Mouse (Mus musculus) mouse trophoblast stem cell (cell line): ENCODE results near the gene Pbx3.

Experiments
- in situ Hi-C, 2 experiments: fragments of 300-500 bp; cut with MseI, MboI; formaldehyde crosslinking; loops; 2 replicates in 1 of 2; 3 replicates in 1 of 2; pipeline ENCODE4 v1.15.1; 2025

Pbx3 gene

DNA sequence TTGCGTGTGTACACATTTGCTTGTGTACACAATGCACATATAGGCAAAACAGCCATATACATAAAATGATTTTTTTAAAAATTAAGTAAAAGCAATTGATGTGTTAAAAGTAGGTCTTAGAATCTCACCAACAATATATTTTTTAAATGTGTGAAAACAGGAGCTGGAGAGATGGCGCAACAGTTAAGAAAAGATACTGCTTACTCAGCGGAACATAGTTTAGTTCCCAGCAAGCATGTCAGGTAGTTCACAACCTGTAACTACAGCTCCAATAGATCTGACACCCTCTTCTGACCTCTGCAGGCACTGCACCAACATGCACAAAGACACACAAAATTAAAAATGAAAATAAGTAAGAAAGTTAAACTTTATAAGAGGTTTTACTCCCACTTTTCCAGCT, 74.7 kb downstream of the Pbx3 start:
- in situ Hi-C loops, result no loop called here

DNA sequence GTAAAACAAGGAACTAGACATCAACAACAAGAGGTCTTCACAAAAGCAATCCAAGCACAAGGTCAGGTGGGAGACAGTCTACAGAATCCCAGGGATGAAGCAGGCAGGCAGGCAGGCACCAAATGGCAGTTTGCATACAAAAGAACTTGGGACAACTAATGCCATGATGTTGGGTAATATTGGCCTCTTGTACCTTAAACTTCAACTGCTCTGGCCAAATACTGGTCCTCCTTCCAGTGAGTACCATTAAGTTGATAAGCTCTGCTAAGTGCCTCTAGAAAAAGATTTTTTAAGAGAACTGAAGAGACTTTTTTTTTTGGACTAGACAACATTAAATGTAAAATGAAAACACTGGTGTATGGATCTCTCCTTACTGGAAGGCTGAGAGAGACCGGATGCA, 83.2 kb downstream of the Pbx3 start:
- in situ Hi-C loops, result no loop called here

DNA sequence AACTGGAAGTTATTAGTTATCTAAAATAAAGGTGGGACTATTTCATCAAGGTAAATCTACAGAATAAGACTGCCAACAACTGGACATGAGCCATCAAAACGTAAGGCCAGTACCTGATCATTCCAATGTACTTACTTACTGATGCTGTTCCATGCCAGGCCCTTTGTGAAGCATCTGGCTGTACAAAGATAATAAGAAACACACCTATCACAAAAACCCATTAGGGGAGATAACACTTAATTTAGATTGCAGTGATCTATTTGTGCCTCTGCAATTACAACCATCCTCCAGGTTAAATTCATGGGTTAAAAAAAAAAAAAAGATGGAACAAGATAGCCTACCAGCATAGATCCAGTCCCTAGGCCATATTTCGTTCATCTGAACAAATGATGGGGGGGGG, 88.7 kb downstream of the Pbx3 start:
- in situ Hi-C loops, result no loop called here

DNA sequence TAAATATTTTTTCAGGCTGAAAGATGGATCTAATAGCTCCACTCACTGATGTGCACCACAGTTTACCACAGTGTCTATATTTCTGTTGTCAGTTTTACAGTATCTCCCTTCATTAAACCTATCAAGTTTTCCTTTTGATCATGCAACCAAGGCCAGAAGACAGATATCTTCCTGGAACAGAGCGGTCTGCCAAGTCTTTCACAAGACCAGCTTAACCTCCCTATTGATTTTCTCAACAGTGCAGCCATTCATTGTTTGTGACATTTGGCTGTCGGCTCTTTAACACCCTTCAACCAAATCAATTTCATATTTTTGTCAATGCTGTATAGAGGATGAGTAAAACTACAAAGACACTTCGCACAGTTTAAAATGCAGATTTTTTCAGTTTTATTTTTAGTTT, 91.9 kb downstream of the Pbx3 start:
- in situ Hi-C loops, result no loop called here

DNA sequence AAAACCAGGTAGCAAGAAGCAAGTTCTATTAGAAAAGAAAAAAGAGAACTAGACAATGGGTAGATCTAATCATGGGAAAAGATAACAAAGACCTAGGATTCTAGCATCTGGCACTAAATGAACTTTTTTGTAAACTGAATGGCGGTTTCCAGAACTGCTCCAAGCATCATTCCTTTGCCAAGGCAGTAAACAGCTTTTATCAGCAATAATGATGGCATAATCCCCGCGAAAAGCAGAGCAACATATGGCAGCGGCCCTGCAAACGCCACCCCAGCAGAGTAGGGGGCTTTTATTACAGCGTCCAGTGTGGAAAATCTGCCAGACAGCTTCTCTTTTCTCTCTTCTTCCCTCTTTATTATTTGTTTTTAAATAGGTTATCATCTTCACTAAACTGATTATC, 93.2 kb downstream of the Pbx3 start:
- in situ Hi-C loops, result no loop called here

DNA sequence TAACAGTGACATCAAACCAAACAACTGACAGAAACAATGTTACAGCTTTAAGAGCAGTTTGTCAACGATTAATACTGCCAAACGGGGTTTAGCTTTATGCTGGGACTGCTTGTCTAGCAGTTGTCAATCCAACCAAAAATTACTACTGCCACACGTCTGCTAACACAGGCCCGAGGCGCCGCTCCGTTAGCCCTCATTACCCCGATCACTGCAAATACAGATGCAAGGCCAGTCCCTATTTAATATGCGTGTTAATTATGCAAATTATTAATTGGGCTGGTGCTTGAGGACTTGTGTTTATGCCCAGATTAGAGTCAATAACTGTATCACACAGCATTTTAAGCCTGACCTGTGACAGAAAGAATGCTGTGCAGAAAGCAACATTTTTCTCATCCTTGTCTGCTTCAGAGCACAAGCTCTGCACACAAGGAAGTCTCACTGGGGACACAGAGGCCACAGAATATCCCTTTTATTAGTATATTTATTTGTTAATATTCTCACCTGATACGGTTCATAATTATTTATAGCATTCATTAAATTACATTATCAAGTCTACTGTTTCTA, 97.2 kb downstream of the Pbx3 start:
- in situ Hi-C loops, result no loop called here

DNA sequence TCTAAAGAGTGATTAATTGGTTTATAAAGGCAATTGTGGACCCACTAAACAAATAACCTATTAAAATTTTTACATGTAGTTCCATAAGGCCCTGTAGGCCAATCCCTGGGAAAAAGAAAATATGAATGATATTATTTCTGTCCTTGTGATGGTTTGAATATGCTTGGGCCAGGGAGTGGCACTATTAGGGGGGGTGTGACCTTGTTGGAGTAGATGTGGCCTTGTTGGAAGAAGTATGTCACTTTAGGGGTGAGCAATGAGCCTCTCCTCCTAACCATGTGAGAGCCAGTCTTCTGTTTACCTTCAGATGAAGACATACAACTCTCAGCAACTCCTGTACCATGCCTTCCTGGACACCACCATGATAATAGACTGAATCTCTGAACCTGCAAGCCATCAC, 110.9 kb downstream of the Pbx3 start:
- in situ Hi-C loops, result no loop called here

DNA sequence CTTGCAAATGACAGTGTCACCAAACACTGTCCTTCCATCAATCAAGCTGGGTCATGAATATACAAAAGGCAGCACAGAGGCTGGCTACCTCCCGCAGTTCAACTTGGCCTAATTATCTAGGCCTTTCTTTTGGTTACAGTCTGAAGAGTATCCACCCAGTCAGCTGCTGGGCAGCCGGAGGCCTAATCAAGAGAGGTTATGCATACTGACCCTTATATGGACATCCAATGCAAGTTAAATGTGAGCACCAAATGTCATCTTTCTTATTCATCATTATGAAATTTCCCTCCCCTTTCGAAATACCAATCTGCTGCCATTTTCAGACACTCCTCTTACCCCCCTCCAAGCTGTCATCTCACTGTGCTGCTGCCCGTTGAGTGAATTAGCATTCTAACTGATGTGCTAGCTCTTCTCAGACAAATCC, 112.3 kb downstream of the Pbx3 start:
- in situ Hi-C loops, result no loop called here

DNA sequence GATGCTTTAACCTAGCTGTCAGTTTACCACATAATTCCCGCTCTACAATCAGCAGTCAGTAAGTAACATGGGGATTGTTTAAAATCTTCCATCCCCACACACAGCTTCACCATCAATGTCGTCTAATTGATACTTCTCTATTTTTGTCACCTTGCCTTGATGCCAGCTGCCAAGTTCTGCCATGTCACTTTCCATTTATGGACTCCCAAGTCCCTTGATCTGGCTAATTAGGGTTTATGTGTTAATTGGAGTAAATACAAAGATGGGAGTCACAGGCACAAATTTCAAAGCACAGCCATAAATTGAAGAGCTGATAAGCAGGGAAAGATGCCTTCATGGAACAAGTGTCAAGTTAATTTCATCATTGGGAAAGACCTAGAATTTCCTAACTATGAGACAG, 114.7 kb downstream of the Pbx3 start:
- in situ Hi-C loops, result no loop called here

DNA sequence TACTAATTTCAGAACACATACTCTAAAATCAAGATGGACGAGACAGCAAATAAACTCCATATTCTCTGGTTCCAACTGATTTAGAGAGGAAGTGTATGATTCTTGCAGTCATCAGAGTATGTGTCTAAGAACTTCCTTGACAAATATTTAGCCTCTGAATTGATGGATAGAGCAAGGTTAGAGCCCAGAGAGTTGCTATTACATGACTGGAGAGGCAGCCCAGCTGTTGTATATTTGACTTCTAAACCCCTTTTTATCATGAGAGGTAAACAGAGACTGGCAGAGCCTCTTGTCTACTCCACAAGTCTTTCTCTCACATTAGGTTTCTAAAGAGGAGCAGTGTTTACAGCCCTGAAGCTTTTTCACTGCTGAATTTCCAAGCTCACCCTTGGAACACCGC, 115.3 kb downstream of the Pbx3 start:
- in situ Hi-C loops, result no loop called here

DNA sequence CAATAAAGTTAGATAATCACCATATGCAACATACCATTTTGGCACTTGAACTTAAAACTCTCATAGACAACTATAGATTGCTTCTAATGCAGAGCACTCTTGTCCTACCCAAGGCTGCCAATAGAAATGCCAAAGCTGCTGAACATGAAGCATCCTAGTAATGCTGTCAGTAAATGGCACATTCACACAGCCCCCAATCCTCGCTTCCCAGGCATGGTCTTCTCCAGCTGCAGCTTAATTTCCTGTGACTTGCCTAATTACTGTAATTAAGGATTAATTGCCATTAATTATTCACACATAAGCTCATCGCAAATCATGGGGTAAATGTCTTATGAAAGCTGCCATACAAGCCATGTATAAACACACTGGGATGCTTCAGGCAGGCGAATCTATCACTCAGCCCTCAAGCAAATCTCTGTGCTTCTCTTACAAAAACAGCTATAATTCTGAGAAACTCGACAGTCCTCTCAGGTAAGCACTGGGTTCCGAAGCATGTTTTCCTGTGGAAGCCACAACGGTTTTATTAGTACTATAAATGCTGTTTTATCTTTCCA, 116.9 kb downstream of the Pbx3 start:
- in situ Hi-C loops, result no loop called here

DNA sequence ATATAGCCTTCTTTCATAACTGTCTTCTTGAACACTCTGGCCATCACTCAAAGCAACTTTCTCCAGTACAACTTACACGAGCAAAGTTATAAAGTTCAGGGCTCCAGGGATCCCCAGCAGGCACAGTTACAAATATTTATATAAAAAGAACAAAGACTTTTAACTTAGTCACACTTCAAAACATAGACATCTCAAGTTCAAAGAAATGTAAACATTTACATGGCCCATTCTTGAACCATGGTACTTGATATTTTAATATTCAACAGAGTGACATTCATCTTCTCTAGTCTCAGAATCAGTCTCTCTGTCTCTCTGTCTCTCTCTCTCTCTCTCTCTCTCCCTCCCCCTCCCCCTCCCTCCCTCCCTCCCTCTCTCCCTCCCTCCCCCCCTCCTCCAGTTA, 119.3 kb downstream of the Pbx3 start:
- in situ Hi-C loops, result no loop called here

DNA sequence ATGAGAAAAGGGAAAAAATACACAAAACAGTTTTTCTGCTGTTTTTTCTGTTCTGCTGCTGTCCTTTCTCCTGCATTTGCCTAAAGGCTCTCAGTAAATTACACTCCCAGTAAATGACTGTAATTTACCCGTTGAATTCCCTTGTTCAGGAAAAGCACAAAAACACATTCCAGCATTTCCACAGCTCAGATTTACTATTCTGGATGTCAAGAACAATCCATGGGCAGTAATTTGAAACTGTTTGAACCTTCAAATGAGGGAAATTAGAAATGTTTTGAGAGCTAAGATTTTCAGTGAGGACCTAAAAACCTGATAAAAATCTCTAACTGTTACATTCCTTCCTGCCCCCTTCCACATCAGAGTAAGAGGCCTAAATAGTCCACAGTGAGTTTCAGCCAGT, 119.8 kb downstream of the Pbx3 start:
- in situ Hi-C loops, result no loop called here

DNA sequence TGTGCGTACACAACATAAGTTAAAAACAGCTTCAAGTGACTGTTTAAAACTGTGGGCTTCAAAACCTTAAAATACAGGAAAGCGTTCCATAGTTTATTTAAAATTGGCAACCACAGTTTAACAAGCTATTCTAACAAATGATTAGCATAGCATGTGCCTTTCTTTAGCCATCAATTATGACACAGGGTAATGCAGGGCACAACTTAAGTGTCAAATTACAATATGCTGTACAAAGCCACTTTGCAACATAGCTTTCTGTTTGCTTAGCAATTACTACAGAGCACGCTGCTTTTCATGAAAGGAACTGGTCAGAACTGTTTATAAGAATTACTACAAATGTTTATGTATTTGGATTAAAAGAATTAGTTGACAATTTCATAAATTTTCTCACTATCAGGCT, 120.7 kb downstream of the Pbx3 start:
- in situ Hi-C loops, result no loop called here

DNA sequence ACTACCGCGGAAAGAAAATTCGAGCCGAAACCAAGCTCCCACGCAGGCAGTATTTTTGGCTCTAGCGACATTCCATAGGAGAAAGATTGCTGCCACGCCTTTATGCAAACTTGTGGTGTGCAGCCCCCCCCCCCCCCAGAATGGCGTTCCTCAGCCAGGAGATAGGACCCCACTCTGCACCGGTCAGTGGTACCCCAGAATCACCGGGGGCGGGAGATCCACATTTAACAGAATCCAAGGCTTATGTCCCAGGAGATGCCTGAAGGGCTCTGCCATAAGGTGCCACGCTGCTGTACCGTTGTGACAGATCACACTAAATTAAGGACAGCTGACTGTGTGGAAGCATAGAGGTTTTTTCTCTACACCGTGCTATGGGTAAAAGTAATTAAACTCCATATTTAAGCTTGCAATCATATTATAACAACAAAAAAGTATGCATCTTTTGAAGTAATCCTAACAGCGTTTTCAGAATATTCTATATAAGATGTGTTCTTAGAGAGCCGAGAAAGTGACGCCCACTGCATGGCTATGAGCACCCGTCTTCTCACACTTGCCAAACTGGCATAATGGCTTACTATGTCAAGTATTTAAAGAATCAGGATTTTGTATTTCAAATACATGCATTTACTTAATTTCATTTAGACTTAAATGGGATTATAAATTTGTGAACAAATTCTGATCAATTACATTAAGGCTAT, 122.8 kb downstream of the Pbx3 start:
- in situ Hi-C loops, result no loop called here

DNA sequence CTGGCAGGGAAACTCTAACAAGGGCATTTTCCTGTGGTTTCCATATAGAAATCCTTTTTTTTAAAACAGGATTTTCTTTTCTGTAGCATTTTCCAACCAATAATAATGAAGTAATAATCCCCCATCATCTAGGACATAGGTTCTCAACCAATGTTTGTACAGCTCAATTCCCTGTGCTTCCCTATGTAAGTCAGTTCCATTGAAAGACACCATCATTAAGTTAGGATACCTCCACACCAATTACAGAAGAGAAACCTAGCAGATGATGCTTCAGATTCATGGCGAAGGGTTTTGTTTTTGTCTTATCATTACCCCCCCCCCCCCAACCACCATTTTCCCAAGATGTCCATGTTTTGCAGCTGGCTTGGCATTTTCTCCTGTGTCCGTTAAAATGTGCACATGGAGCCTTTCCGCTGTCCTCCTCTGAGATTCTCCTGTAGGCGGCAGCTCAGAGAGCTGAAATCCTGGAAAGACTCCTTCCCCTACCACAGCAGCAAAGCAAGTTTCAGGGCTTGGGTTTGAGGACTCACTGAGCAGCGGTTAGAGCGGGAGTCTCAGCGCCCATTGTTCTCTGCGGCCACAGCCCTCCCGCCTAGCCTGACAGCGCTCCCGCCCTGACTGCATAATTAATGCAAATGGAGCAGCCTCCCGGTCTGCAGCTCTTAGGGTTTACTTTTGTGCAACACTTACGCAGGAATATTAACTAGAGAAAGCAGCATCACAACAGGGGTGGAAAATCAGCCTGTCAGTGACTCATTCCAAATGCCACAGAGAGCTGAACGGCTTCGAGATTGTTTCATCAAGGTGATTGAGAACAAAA, 123.6 kb downstream of the Pbx3 start:
- in situ Hi-C loops, result no loop called here

DNA sequence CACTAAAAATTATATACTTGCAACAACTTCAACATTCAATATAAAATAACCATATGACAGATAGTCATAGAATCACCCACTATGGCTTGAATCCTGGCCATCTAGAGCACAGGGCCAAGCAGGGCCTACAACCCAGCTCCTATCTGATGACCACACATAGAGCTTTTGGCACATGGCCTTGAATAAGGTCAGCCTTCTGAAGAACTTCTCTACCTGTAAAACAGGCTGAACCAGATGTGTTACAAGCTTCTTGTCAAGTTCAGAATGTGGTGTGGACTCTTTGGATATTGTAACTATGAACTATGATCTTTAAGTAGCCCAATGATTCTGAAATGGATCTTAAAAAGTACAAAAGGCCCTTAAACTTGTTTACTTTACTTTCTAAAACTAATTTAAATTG, 132.1 kb downstream of the Pbx3 start:
- in situ Hi-C loops, result no loop called here

DNA sequence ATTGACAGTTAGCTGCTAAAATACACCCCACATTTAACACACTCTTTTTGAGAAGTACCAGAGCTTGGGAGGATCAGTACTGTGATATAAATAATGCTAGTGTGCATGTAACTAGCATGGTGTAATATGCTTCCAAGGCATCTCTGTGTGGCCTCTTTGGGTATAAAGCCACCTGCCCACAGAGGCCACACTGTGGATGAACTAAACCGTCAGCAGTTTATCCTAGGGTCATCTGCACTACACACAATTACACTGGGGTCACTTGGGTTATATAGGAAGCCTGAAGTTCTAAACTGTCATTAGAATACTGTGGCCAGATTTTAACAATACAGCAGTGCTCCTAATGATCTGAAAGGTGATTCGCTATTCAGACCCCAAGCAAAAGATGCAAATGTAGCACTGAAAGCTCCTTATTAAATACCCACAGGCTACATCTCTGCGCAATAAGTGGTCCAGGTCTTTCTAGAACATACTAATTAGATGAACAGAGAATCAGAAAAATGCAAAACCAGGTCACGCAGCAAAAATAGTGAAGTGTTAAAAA, 133.6 kb downstream of the Pbx3 start:
- in situ Hi-C loops, result no loop called here

DNA sequence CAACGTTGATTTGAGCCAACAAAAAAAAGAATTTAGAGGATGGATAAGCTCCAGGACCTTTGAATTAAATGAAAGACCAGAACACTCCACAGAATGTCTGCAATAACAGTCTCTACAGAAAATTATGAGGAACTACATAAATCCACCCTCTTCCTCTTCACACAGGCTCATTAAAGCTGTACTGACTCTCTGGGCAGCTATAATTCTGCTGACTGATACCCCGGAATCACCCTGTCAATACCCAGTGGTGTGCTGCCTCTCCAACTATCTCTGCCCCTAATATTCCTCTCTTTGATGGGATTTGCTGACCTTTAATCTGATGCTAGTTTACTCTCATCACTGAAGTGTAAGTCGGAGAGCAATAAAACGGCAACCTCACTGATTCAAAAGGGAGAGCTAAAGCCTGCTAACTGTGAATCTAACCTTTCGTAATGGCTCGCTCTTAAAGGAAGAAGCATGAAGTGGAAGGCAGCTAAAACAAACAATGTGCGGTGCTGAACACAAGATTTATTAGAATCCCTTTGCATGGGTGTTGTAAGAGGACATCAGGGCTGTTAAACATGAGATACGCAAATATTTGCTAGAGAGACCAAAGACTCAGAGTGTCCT, 137.4 kb downstream of the Pbx3 start:
- in situ Hi-C loops, result no loop called here

DNA sequence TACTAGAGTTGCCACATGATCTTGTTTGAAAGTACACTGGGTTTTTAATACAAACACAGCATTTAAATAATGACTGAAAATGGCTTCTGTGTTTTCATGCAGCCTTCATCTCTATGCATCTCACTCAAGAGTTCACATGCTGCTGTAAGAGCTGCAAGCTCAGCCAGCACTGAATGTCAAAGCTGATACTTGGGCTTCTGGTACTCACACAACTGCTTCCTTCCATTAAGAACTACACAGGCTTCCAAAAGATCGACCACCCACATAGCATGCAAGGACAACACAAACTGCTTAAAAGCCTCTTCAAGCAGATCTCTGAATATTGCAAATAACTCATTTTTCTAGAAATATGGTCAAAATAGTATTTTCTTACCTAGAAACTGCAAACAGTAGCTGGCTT, 138.7 kb downstream of the Pbx3 start:
- in situ Hi-C loops, result no loop called here

DNA sequence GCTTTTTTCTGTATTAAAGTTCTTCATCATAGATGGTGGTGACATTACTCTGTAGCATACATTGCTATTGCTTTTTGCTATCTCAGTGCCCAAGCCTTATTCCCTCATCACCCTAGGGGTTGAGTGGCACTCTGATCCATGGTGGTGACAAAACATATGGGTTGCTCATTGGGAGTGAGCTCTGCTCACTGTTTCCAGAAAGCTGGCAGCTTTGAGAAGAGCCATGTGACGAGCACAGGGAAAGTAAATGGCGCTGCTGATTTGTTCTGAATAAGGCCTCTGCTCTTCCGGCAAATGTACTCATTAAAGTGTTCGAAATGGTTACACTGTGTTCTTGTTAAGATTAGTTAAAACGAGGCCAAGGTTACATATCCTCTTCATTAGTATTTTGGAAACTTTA, 139.7 kb downstream of the Pbx3 start:
- in situ Hi-C loops, result no loop called here

DNA sequence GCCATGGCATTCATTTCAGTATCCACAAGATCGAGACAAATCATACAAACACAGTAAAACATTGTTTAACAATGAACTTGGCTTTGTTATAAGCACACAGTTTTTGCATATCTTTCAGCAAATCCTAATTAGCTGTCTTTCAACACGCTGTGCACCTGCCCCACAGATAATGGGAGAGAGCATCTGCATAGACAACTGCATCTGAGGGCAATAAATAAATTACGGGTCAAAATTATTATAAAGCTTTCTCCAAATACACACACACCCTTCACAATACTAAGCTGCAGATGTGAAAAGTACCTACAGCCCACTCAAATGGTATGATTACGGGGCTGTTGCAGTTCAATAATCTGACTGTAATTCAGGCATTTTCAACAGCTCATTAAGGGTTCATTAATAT, 145.3 kb downstream of the Pbx3 start:
- in situ Hi-C loops, result no loop called here
